Mouse (Mus musculus) liver, embryonic 14.5 days (tissue): ENCODE results near the gene Rnf11. TPM values are rescaled to one million over a fixed set of nuclear protein-coding genes. Genes with fewer than 3 reads are reported as not detected.
A peak's percentile ranks its signal among the peaks of the same experiment; 100 is the strongest.

Source experiments
- ATAC-seq: fragments of 200-750 bp; cut with Nextera tagmentation; 2 replicates; pipeline ENCODE4 v1.8.0; 2017; ENCODE audit warnings: moderate number of reproducible peaks, mild to moderate bottlenecking, moderate library complexity; ENCODE audit not compliant: insufficient read depth
- DNase-seq, 3 experiments: peaks; one replicate each; pipeline ENCODE4 v3.0.0-alpha.2; 2012 to 2013; ENCODE audit warnings: low read depth in 3 of 3, low spot score in 3 of 3
- H3K27ac ChIP-seq: fragments of 300-500 bp; sonication (generic); 2 replicates; pipeline ENCODE4 v1.5.1; 2014; ENCODE audit warnings: moderate library complexity, mild to moderate bottlenecking, control low read depth, inconsistent platforms
- H3K27me3 ChIP-seq: fragments of 300-500 bp; sonication (generic); 2 replicates; pipeline ENCODE4 v1.6.1; 2014; ENCODE audit warnings: mild to moderate bottlenecking, low read length, moderate library complexity; ENCODE audit not compliant: control insufficient read depth, insufficient read depth
- H3K36me3 ChIP-seq: fragments of 300-500 bp; sonication (generic); replicated peaks from 2 replicates; pipeline ENCODE4 v1.6.1; 2014; ENCODE audit warnings: low read depth; ENCODE audit not compliant: control insufficient read depth, insufficient read depth
- H3K4me1 ChIP-seq, 2 experiments: fragments of 200-500 bp in 1 of 2; fragments of 300-500 bp in 1 of 2; sonication (generic) in 1 of 2; replicated peaks; 2 replicates each; pipeline ENCODE4 v1.6.1; 2012 to 2014; ENCODE audit warnings: antibody characterized with exemption in 1 of 2, inconsistent platforms in 1 of 2, low read length in 1 of 2; ENCODE audit not compliant: control insufficient read depth in 2 of 2, insufficient read depth in 2 of 2
- H3K4me2 ChIP-seq: fragments of 300-500 bp; sonication (generic); 2 replicates; pipeline ENCODE4 v1.6.1; 2014; ENCODE audit warnings: low read depth, mild to moderate bottlenecking, control low read depth, moderate library complexity
- H3K4me3 ChIP-seq, 2 experiments: fragments of 200-500 bp in 1 of 2; fragments of 300-500 bp in 1 of 2; sonication (generic) in 1 of 2; 2 replicates each; pipeline ENCODE4 v1.5.1; 2012 to 2014; ENCODE audit warnings: low read depth in 2 of 2, low read length in 2 of 2, mild to moderate bottlenecking in 2 of 2, control low read depth in 1 of 2, inconsistent platforms in 1 of 2, moderate library complexity in 1 of 2; ENCODE audit not compliant: insufficient read depth in 1 of 2
- H3K9ac ChIP-seq: fragments of 300-500 bp; sonication (generic); replicated peaks from 2 replicates; pipeline ENCODE4 v1.6.1; 2014; ENCODE audit warnings: mild to moderate bottlenecking, control low read depth, moderate library complexity
- H3K9me3 ChIP-seq: fragments of 300-500 bp; sonication (generic); 2 replicates; pipeline ENCODE4 v1.6.1; 2016; ENCODE audit warnings: low read length, mixed read lengths; ENCODE audit not compliant: control insufficient read depth
- CTCF ChIP-seq: IDR thresholded peaks from 2 replicates; pipeline ENCODE4 v1.5.1; 2016; ENCODE audit warnings: antibody characterized with exemption, low read depth, control low read depth
- EP300 ChIP-seq: IDR thresholded peaks from 2 replicates; pipeline ENCODE4 v1.6.1; 2016; ENCODE audit warnings: antibody characterized with exemption, low read depth
- WGBS: fragments of 180-500 bp; shearing (Covaris S2); extraction: QIAGEN DNeasy Blood & Tissue Kit; methylation state at CpG from one replicate; pipeline ENCODE4 v1.1.7; 2014; ENCODE audit not compliant: insufficient replicate concordance; 5-methylcytosine and 5-hydroxymethylcytosine counted together
- polyA plus RNA-seq, 2 experiments: library from polyadenylated mRNA; depleted of rRNA in 1 of 2; stranded (reverse) in 1 of 2; unstranded in 1 of 2; fragments of >200 nt; fragmentation: Nextera tagmentation in 1 of 2; extraction: Ambion mirVana in 1 of 2; gene quantifications; 2 replicates each; pipeline versions ENCODE4 v1.2.1 to v1.2.3; 2012 to 2014

Gene Rnf11
- polyA plus RNA-seq, 2 experiments, result 22.2 to 39.1 TPM

- Histone ChIP-seq H3K27ac (no peak overlapping the region), H3K9me3 (no peaks in the 10 kb centered on the region), H3K36me3 (no peaks in the 10 kb centered on the region), H3K27me3 (no peaks in the 10 kb centered on the region), H3K9ac (no peak overlapping the region), H3K4me3 (no peak overlapping the region), H3K4me2 (no peak overlapping the region), H3K4me1 (peaks cover 4% of the 10 kb centered on the region in 2 experiments; a peak in 3 of 4 replicates)
- no peak for TF ChIP-seq EP300
- TF ChIP-seq CTCF, result no peak
- DNase-seq (no peak), ATAC-seq (no peak)
Observed at GRCm38 (mm10) chr4:109493581-109493980, 9.1 kb upstream of the Rnf11 start.

DNA sequence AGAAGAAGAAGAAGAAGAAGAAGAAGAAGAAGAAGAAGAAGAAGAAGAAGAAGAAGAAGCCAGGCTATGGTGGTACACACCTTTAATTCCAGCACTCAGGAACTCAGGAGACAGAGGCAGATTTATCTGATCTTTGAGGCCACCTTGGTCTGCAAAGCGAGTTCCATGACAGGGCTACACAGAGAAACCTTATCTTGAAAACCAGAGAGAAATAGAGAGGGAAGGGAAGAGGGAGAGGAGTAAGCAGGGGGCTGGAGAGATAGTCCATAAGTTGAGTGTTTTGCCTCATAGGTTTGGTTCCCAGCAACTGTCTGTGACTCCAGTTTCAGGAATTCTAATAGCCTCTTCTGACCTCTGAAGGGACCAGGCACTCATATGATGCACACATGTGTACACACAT, 4.3 kb upstream of the Rnf11 start:
- H3K27ac ChIP-seq, result no peak overlapping the region
- no peak overlapping the region for H3K9ac ChIP-seq
- peak overlapping the region; percentile 31; the same call in 1 of the 2 replicates for H3K4me2 ChIP-seq
- H3K27me3 ChIP-seq, result no peaks in the 10 kb centered on the region
- ATAC-seq (peak; percentile 76), DNase-seq (peak in 1 of 3 experiments; percentile 36)
- no peak overlapping the region for H3K4me3 ChIP-seq
- H3K36me3 ChIP-seq, result no peaks in the 10 kb centered on the region
- WGBS, result 16% methylated on average over 1 of the region's 1 CpGs
- H3K9me3 ChIP-seq, result no peaks in the 10 kb centered on the region
- TF ChIP-seq CTCF (no peak), EP300 (0 out of 2 replicates have a peak, but pooled peaks have one; percentile 22)
- peaks cover 4% of the 10 kb centered on the region in 2 experiments; a peak in 3 of 4 replicates for H3K4me1 ChIP-seq

DNA sequence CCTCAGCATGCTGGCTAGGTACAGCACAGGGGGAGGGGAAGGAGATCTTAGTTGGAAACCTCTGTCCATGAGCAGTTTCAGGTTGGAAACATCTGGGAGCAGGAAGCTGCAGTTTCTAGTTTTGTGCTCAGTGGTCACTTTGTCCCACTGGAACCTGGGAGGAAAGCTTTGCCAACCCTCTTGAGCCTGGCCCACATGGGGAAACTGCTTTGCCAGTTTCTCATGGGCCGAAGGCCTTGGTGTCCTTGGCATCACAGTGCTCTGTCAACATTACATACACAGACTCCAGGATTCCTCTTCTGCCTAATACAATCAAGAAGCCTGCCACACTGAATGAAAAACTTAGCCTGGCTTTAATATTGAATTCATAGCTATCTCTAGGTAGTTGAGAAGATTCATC, 1.8 kb downstream of the Rnf11 start:
- DNase-seq (no peak), ATAC-seq (no peak)
- TF ChIP-seq CTCF (no peak), EP300 (no peak)
- Histone ChIP-seq H3K27me3 (no peaks in the 10 kb centered on the region), H3K4me2 (no peak overlapping the region), H3K4me1 (no peaks in the 10 kb centered on the region; a peak in 1 of 4 replicates), H3K9ac (no peak overlapping the region), H3K9me3 (no peaks in the 10 kb centered on the region), H3K27ac (no peak overlapping the region), H3K4me3 (no peak overlapping the region), H3K36me3 (no peaks in the 10 kb centered on the region)
- WGBS, result 84% methylated on average over 1 of the region's 1 CpGs

DNA sequence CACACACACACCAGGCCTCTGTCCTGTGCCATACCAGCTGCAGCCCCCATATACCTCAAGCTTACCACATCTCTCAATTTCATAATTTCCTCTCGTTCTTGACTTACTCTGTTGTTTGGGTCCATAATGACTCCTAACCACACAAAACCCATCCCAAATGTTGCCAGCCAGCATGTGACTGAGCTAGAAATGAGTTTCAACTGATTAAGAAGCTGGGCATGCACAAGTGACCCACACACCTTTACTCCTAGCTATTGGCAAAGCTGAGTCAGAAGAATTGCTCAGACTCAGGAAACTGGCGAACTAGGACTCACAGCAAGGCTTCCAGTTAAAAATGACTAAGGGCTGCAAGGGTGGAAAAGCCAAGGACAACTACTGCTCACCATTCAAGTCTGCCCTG, 3.1 kb downstream of the Rnf11 start:
- Histone ChIP-seq H3K9me3 (no peaks in the 10 kb centered on the region), H3K4me1 (peaks cover 2 to 6% of the 10 kb centered on the region in 2 experiments; a peak in 2 of 4 replicates), H3K27me3 (no peaks in the 10 kb centered on the region), H3K27ac (no peak overlapping the region), H3K4me3 (no peak overlapping the region), H3K9ac (no peak overlapping the region), H3K36me3 (no peaks in the 10 kb centered on the region), H3K4me2 (no peak overlapping the region)
- ATAC-seq, result no peak
- no peak for DNase-seq
- 54% methylated on average over 2 of the region's 2 CpGs for WGBS
- no peak for TF ChIP-seq CTCF
- TF ChIP-seq EP300, result no peak

- Histone ChIP-seq H3K9ac (no peak overlapping the region), H3K4me2 (no peak overlapping the region; the same call in 1 of the 2 replicates), H3K4me1 (peaks cover 10 to 15% of the 10 kb centered on the region in 2 experiments), H3K27ac (no peak overlapping the region), H3K9me3 (no peaks in the 10 kb centered on the region), H3K36me3 (peaks cover 6% of the 10 kb centered on the region), H3K27me3 (no peaks in the 10 kb centered on the region), H3K4me3 (no peak overlapping the region)
- WGBS, result 63% methylated on average over 3 of the region's 3 CpGs
- TF ChIP-seq EP300 (no peak), CTCF (no peak)
- DNase-seq (no peak), ATAC-seq (no peak)
Observed at GRCm38 (mm10) chr4:109477454-109477853, 7.1 kb downstream of the Rnf11 start.
